Mouse (Mus musculus): ENCODE results near the gene Hivep3. TPM values are rescaled to one million over a fixed set of nuclear protein-coding genes. Genes with fewer than 3 reads are reported as not detected.
A peak's percentile ranks its signal among the peaks of the same experiment; 100 is the strongest.

Hivep3 gene
- polyA plus RNA-seq, 1 experiment, result 5.8 TPM

DNA sequence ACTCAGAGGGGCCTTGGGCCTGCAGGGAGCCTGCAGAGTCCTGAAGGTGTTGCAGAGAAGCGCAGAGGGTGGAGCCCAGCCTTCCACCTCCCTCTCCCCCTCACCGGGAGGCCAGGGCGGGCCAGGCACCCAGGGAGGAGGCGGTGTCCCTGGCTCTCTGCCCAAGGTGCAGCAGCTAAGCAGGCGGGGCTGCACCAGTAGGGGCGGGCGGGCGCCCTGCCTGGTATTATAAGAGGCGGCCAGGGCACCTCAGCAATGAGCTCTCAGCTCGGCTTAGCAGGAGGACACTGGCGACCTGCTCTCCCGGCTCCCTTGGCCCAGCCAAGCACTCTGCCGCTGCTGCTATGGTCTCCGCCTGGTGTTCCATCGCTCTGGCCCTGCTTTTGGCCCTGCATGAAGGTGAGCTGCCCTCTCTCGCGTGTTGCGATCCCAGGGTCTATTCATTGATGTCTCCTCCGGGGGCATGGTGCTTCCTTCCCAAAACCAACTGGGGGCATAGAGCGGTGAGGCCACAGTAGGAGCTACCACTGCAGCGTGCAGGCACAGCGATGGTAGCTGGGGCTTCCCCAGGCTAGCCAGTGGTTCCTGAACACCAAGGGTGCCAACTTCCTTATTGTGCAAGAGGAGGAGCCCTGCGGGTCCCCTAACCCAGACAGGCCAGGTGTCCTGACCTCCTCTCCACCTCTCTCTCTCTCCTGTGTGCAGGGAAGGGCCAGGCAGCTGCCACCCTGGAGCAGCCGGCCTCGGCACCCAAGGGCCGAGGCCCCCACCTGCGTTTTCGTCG lies 427.8 kb downstream of the Hivep3 start, which contains the start of gene Edn2:
Gene Edn2, plus strand, starts transcription at position 41 of the 784 bp plus-strand sequence.
- Histone ChIP-seq H3K27me3 (replicated peaks; ENCODE audit: control insufficient read depth, insufficient read depth, low read length) (no peaks in the 10 kb centered on the region), H3K4me3 (ENCODE audit: insufficient read depth, low read depth, low read length) (no peak within 1 kb of the TSS), H3K36me3 (ENCODE audit: control insufficient read depth, insufficient read depth, low read length) (no peaks in the 10 kb centered on the region), H3K4me1 (ENCODE audit: control insufficient read depth, insufficient read depth, low read length) (no peaks in the 10 kb centered on the region; the same call in 1 of the 2 replicates), H3K27ac (ENCODE audit: insufficient read depth, low read depth, low read length) (no peak within 1 kb of the TSS)
- TF ChIP-seq CTCF (conservative IDR thresholded peaks at IDR 0.05; ENCODE audit: insufficient read depth, insufficient read length, low read depth, low read length), result no peak
- no peak for TF ChIP-seq POLR2A (IDR thresholded peaks at IDR 0.05; ENCODE audit: low read depth, low read length)
- WGBS, result 35% methylated on average over 28 of the region's 29 CpGs
- DNase-seq, result peak; percentile 94

DNA sequence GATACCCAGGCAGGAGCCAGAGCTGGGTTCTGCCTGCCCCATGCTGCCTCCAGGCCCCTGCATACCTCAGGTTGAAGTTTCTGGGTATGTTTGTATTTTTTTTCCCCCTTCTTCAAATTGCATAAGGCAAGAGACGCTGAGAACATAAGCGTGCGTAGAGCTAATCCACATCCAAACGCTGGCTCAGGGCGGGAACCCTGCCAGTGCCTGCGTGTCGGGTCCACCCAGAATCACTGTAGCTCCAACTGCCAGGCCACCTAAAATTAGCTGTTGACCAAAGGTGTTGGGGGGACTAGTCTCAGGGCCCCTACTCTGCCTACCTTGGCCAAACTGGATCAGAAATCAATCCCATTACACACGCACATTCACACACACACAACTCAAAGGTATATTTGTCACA lies 429.0 kb downstream of the Hivep3 start:
- 89% methylated on average over 8 of the region's 8 CpGs for WGBS
- no peak for TF ChIP-seq CTCF (conservative IDR thresholded peaks at IDR 0.05; ENCODE audit: insufficient read depth, insufficient read length, low read depth, low read length)
- Histone ChIP-seq H3K4me1 (ENCODE audit: control insufficient read depth, insufficient read depth, low read length) (no peaks in the 10 kb centered on the region; the same call in 1 of the 2 replicates), H3K36me3 (ENCODE audit: control insufficient read depth, insufficient read depth, low read length) (no peaks in the 10 kb centered on the region), H3K27me3 (replicated peaks; ENCODE audit: control insufficient read depth, insufficient read depth, low read length) (no peaks in the 10 kb centered on the region), H3K27ac (ENCODE audit: insufficient read depth, low read depth, low read length) (no peak overlapping the region), H3K4me3 (ENCODE audit: insufficient read depth, low read depth, low read length) (no peak overlapping the region)
- no peak for DNase-seq

DNA sequence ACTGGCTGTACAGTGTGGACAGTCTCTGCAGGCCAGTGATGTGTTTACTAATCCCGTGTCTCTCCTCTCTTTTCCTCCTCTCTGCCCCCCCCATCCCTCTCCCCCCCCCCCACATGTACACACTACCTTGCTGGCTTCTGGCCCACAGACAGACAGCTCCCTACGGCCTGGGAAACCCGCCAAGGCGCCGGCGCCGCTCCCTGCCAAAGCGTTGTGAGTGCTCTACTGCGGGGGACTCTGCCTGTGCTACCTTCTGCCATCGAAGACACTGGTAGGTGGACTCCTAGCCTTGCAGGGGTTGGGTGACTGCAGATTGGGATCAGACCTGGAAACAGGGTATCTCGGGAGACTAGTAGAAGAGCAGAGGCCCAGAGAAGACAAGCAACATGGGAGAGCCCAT lies 429.7 kb downstream of the Hivep3 start:
- H3K27ac ChIP-seq (ENCODE audit: insufficient read depth, low read depth, low read length), result no peak overlapping the region
- H3K4me3 ChIP-seq (ENCODE audit: insufficient read depth, low read depth, low read length), result no peak overlapping the region
- no peak for TF ChIP-seq POLR2A (IDR thresholded peaks at IDR 0.05; ENCODE audit: low read depth, low read length)
- no peak for TF ChIP-seq CTCF (conservative IDR thresholded peaks at IDR 0.05; ENCODE audit: insufficient read depth, insufficient read length, low read depth, low read length)
- H3K4me1 ChIP-seq (ENCODE audit: control insufficient read depth, insufficient read depth, low read length), result no peaks in the 10 kb centered on the region; the same call in 1 of the 2 replicates
- DNase-seq, result peak; percentile 27
- 38% methylated on average over 11 of the region's 11 CpGs for WGBS
- no peaks in the 10 kb centered on the region for H3K36me3 ChIP-seq (ENCODE audit: control insufficient read depth, insufficient read depth, low read length)
- H3K27me3 ChIP-seq (replicated peaks; ENCODE audit: control insufficient read depth, insufficient read depth, low read length), result no peaks in the 10 kb centered on the region

DNA sequence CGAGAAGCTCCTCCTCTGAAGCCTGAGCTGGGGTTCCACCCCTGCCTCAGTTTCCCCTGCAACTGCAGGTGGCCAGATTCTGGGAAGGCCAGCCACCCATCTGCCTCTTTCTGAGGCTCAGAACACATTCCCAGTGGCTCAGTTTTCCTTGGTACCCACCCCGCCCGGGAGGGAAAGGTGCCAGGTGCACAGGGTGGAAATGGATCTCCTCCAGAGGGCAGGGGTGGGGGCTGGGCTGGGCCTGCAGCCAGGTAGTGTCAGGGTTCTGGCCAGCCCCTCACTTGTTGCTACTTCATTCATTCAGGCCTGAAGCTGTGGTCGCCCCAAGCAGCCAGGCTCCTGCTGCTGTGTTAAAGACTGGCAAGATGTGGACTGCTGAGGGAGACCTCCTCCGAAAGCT lies 430.7 kb downstream of the Hivep3 start:
- Histone ChIP-seq H3K27me3 (replicated peaks; ENCODE audit: control insufficient read depth, insufficient read depth, low read length) (no peaks in the 10 kb centered on the region), H3K27ac (ENCODE audit: insufficient read depth, low read depth, low read length) (no peak overlapping the region), H3K4me3 (ENCODE audit: insufficient read depth, low read depth, low read length) (no peak overlapping the region), H3K4me1 (ENCODE audit: control insufficient read depth, insufficient read depth, low read length) (no peaks in the 10 kb centered on the region; the same call in 1 of the 2 replicates), H3K36me3 (ENCODE audit: control insufficient read depth, insufficient read depth, low read length) (no peaks in the 10 kb centered on the region)
- no peak for DNase-seq
- WGBS, result 79% methylated on average over 5 of the region's 5 CpGs
- TF ChIP-seq CTCF (conservative IDR thresholded peaks at IDR 0.05; ENCODE audit: insufficient read depth, insufficient read length, low read depth, low read length) (no peak), POLR2A (IDR thresholded peaks at IDR 0.05; ENCODE audit: low read depth, low read length) (no peak)

DNA sequence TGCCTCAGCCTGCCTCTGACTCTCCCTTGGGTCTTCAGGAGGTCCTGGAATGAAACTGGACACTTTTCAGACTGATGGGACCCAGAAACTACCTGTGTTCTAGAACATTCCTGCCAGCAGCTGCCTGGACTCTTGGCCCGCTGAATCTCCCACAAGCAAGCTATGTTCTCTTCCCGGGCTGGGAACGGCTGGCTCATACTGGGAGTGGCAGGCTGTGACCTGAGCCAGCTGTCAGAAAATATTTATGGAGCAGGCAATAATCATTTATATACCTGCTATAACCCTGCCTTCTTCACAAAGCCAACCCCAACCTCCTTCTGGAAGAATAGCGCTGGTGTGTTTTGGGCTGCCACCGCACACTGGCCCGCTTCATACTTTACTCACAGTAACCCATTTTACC lies 434.2 kb downstream of the Hivep3 start:
- TF ChIP-seq CTCF (conservative IDR thresholded peaks at IDR 0.05; ENCODE audit: insufficient read depth, insufficient read length, low read depth, low read length), result no peak
- TF ChIP-seq POLR2A (IDR thresholded peaks at IDR 0.05; ENCODE audit: low read depth, low read length), result no peak
- no peak overlapping the region for H3K4me3 ChIP-seq (ENCODE audit: insufficient read depth, low read depth, low read length)
- 81% methylated on average over 6 of the region's 6 CpGs for WGBS
- no peaks in the 10 kb centered on the region for H3K4me1 ChIP-seq (ENCODE audit: control insufficient read depth, insufficient read depth, low read length)
- H3K27ac ChIP-seq (ENCODE audit: insufficient read depth, low read depth, low read length), result no peak overlapping the region
- H3K27me3 ChIP-seq (replicated peaks; ENCODE audit: control insufficient read depth, insufficient read depth, low read length), result no peaks in the 10 kb centered on the region
- no peak for DNase-seq
- H3K36me3 ChIP-seq (ENCODE audit: control insufficient read depth, insufficient read depth, low read length), result no peaks in the 10 kb centered on the region

DNA sequence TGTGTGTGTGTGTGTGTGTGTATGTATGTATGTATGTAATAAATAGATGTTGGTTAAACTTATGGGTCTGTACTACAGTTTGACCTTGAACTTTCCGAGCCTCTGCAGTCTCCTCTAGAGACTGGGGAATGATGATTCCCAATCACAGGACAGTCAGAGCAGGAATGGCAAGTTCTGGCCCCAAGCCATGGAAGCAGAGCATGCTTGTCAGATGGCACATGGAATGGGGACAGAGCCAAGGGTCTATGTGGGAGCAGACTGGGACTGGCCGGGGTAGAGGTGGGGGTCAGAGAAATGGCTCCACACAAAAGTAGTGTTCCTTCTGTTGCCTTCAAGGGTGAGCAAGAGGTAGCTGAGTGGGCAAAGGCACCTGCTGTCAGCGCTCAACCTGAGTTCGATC lies 434.8 kb downstream of the Hivep3 start:
- Histone ChIP-seq H3K27ac (ENCODE audit: insufficient read depth, low read depth, low read length) (no peak overlapping the region), H3K27me3 (replicated peaks; ENCODE audit: control insufficient read depth, insufficient read depth, low read length) (no peaks in the 10 kb centered on the region), H3K4me3 (ENCODE audit: insufficient read depth, low read depth, low read length) (no peak overlapping the region), H3K4me1 (ENCODE audit: control insufficient read depth, insufficient read depth, low read length) (no peaks in the 10 kb centered on the region), H3K36me3 (ENCODE audit: control insufficient read depth, insufficient read depth, low read length) (no peaks in the 10 kb centered on the region)
- no peak for TF ChIP-seq CTCF (conservative IDR thresholded peaks at IDR 0.05; ENCODE audit: insufficient read depth, insufficient read length, low read depth, low read length)
- no peak for TF ChIP-seq POLR2A (IDR thresholded peaks at IDR 0.05; ENCODE audit: low read depth, low read length)
- DNase-seq, result no peak
- 94% methylated on average over 4 of the region's 4 CpGs for WGBS

DNA sequence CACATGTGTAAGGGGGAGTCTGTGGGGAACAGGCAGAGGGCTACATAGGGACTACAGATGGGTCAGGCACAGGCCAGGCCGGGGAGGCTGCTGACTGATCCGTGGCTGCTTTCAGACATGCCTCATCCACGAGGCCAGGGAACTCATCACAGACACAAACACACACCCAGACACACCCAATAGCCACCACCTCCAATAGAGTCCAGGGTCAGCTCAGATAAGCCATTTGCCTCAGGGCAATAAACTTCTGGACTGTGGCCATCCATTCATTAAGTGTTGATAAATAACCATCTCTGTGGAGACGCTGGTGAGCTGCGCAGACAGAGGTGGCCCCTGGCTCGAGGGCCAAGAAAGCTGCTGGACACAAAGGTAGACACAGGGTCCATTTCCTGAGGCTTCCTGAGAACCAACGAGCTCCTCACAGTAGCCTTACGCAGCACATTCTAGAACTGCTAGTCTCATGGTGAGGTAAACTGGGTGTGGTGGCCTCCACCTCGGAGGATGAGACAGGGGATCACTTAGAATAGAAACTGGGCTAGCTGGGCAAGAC lies 436.9 kb downstream of the Hivep3 start:
- 38% methylated on average over 9 of the region's 9 CpGs for WGBS
- H3K27me3 ChIP-seq (replicated peaks; ENCODE audit: control insufficient read depth, insufficient read depth, low read length), result no peaks in the 10 kb centered on the region
- H3K36me3 ChIP-seq (ENCODE audit: control insufficient read depth, insufficient read depth, low read length), result no peaks in the 10 kb centered on the region
- H3K27ac ChIP-seq (ENCODE audit: insufficient read depth, low read depth, low read length), result no peak overlapping the region
- TF ChIP-seq POLR2A (IDR thresholded peaks at IDR 0.05; ENCODE audit: low read depth, low read length), result no peak
- TF ChIP-seq CTCF (conservative IDR thresholded peaks at IDR 0.05; ENCODE audit: insufficient read depth, insufficient read length, low read depth, low read length), result no peak
- DNase-seq, result no peak
- no peaks in the 10 kb centered on the region for H3K4me1 ChIP-seq (ENCODE audit: control insufficient read depth, insufficient read depth, low read length)
- H3K4me3 ChIP-seq (ENCODE audit: insufficient read depth, low read depth, low read length), result no peak overlapping the region
